Mouse (Mus musculus): ENCODE measurements around the gene Mapk6. TPM values are rescaled to one million over a fixed set of nuclear protein-coding genes. Genes with fewer than 3 reads are reported as not detected.

The Mapk6 gene
- total RNA-seq, 2 experiments from 2014 or later, result 108 to 111 TPM

GRCm38 (mm10) chr9:75425796-75426391 lies 16.1 kb upstream of the Mapk6 start:
- DNase-seq, result no peak

GRCm38 (mm10) chr9:75424358-75425150 lies 14.7 kb upstream of the Mapk6 start:
- intact Hi-C loops (cut with DNase I), result no loop called here
- no peak for DNase-seq

More at GRCm38 (mm10) chr9:75425796-75426391, 16.1 kb upstream of the Mapk6 start:
- intact Hi-C loops (cut with DNase I), result no loop called here

- DNase-seq, result no peak
Measured at GRCm38 (mm10) chr9:75423683-75424082, 13.9 kb upstream of the Mapk6 start.

GRCm38 (mm10) chr9:75422251-75422691 lies 12.5 kb upstream of the Mapk6 start:
- no peak for DNase-seq
- intact Hi-C loops (cut with DNase I), result no loop called here

More at GRCm38 (mm10) chr9:75423683-75424082, 13.9 kb upstream of the Mapk6 start:
- intact Hi-C loops (cut with DNase I), result no loop called here

GRCm38 (mm10) chr9:75414204-75414603 lies 4.4 kb upstream of the Mapk6 start:
- intact Hi-C loops (cut with DNase I), result no loop called here
- no peak for DNase-seq

GRCm38 (mm10) chr9:75413206-75413605 lies 3.4 kb upstream of the Mapk6 start:
- no peak for DNase-seq
- intact Hi-C loops (cut with DNase I), result no loop called here

GRCm38 (mm10) chr9:75411584-75411983 lies 1.8 kb upstream of the Mapk6 start:
- intact Hi-C loops (cut with DNase I), result no loop called here

GRCm38 (mm10) chr9:75410868-75411487 lies 1.2 kb upstream of the Mapk6 start:
- intact Hi-C loops (cut with DNase I), result no loop called here
- DNase-seq, result no peak

More at GRCm38 (mm10) chr9:75411584-75411983, 1.8 kb upstream of the Mapk6 start:
- DNase-seq, result no peak

- intact Hi-C loops (cut with DNase I), result no loop called here
- peak; percentile 71 for DNase-seq
Measured at GRCm38 (mm10) chr9:75409031-75409851, 564 bp downstream of the Mapk6 start.

- DNase-seq, result no peak
- intact Hi-C loops (cut with DNase I), result no loop called here
Measured at GRCm38 (mm10) chr9:75408204-75408826, 1.5 kb downstream of the Mapk6 start.

GRCm38 (mm10) chr9:75407803-75408202 lies 2.0 kb downstream of the Mapk6 start:
- no peak for DNase-seq
- intact Hi-C loops (cut with DNase I), result no loop called here

- no peak for DNase-seq
- intact Hi-C loops (cut with DNase I), result no loop called here
Measured at GRCm38 (mm10) chr9:75406121-75406520, 3.7 kb downstream of the Mapk6 start.

GRCm38 (mm10) chr9:75403520-75403919 lies 6.3 kb downstream of the Mapk6 start:
- intact Hi-C loops (cut with DNase I), result no loop called here
- DNase-seq, result no peak

GRCm38 (mm10) chr9:75401593-75402504 lies 8.0 kb downstream of the Mapk6 start:
- no peak for DNase-seq
- intact Hi-C loops (cut with DNase I), result no loop called here

- peak; percentile 21 for DNase-seq
- intact Hi-C loops (cut with DNase I), result no loop called here
Measured at GRCm38 (mm10) chr9:75400639-75401038, 9.2 kb downstream of the Mapk6 start.

GRCm38 (mm10) chr9:75399069-75399468 lies 10.7 kb downstream of the Mapk6 start:
- DNase-seq, result no peak
- intact Hi-C loops (cut with DNase I), result no loop called here

- intact Hi-C loops (cut with DNase I), result no loop called here
- no peak for DNase-seq
Measured at GRCm38 (mm10) chr9:75395971-75396370, 13.8 kb downstream of the Mapk6 start.

GRCm38 (mm10) chr9:75393251-75393650 lies 16.6 kb downstream of the Mapk6 start:
- intact Hi-C loops (cut with DNase I), result no loop called here
- no peak for DNase-seq
